Mouse (Mus musculus): ENCODE data around the gene Snx14. TPM values are rescaled to one million over a fixed set of nuclear protein-coding genes. Genes with fewer than 3 reads are reported as not detected.

Gene Snx14
- polyA plus RNA-seq, 1 experiment from 2014 or later = 21.6 TPM

- Histone ChIP-seq H3K9ac (no peak overlapping the region), H3K4me1 (no peaks in the 10 kb centered on the region), H3K4me2 (no peak overlapping the region), H3K27ac (no peak overlapping the region), H3K9me3 (replicated peaks) (no peaks in the 10 kb centered on the region), H3K4me3 (no peak overlapping the region), H3K36me3 (ENCODE audit: poor library complexity, severe bottlenecking) (peaks cover 36% of the 10 kb centered on the region), H3K27me3 (no peaks in the 10 kb centered on the region)
- no peak for ATAC-seq
- WGBS = 81% methylated on average over 3 of the region's 3 CpGs
These were observed 59.7 kb downstream of the Snx14 start for GRCm38 (mm10) chr9:88379057-88379456.

- Histone ChIP-seq H3K27ac (no peak overlapping the region), H3K4me2 (no peak overlapping the region), H3K9me3 (replicated peaks) (no peaks in the 10 kb centered on the region), H3K4me1 (no peaks in the 10 kb centered on the region), H3K4me3 (no peak overlapping the region), H3K36me3 (ENCODE audit: poor library complexity, severe bottlenecking) (peaks cover 25% of the 10 kb centered on the region), H3K27me3 (no peaks in the 10 kb centered on the region), H3K9ac (no peak overlapping the region)
- no peak for ATAC-seq
- WGBS = 82% methylated on average over 5 of the region's 5 CpGs
These were observed 61.3 kb downstream of the Snx14 start for GRCm38 (mm10) chr9:88377483-88377882.

GRCm38 (mm10) chr9:88373001-88373400 is 65.8 kb downstream of the Snx14 start:
- Histone ChIP-seq H3K4me2 (no peak overlapping the region), H3K4me3 (no peak overlapping the region), H3K27me3 (no peaks in the 10 kb centered on the region), H3K36me3 (ENCODE audit: poor library complexity, severe bottlenecking) (peaks cover 2% of the 10 kb centered on the region; the same call in 1 of the 2 replicates), H3K4me1 (no peaks in the 10 kb centered on the region), H3K9me3 (replicated peaks) (no peaks in the 10 kb centered on the region), H3K9ac (no peak overlapping the region), H3K27ac (no peak overlapping the region)
- 96% methylated on average over 2 of the region's 2 CpGs for WGBS
- ATAC-seq = no peak

GRCm38 (mm10) chr9:88371201-88371600 is 67.6 kb downstream of the Snx14 start:
- ATAC-seq = no peak
- H3K9me3 ChIP-seq (replicated peaks) = no peaks in the 10 kb centered on the region
- no peak overlapping the region for H3K27ac ChIP-seq
- no peak overlapping the region for H3K4me3 ChIP-seq
- no peak overlapping the region for H3K4me2 ChIP-seq
- WGBS = 86% methylated on average over 2 of the region's 2 CpGs
- H3K36me3 ChIP-seq (ENCODE audit: poor library complexity, severe bottlenecking) = no peaks in the 10 kb centered on the region
- no peaks in the 10 kb centered on the region for H3K4me1 ChIP-seq
- H3K27me3 ChIP-seq = no peaks in the 10 kb centered on the region
- no peak overlapping the region for H3K9ac ChIP-seq

- ATAC-seq = no peak
- Histone ChIP-seq H3K4me1 (no peaks in the 10 kb centered on the region), H3K9me3 (replicated peaks) (no peaks in the 10 kb centered on the region), H3K9ac (no peak overlapping the region), H3K27me3 (no peaks in the 10 kb centered on the region), H3K27ac (no peak overlapping the region), H3K4me2 (no peak overlapping the region), H3K36me3 (ENCODE audit: poor library complexity, severe bottlenecking) (no peaks in the 10 kb centered on the region), H3K4me3 (no peak overlapping the region)
- WGBS = 98% methylated on average over 2 of the region's 2 CpGs
These were observed 69.1 kb downstream of the Snx14 start for GRCm38 (mm10) chr9:88369666-88370065.

GRCm38 (mm10) chr9:88368476-88368875 is 70.3 kb downstream of the Snx14 start:
- Histone ChIP-seq H3K4me1 (no peaks in the 10 kb centered on the region), H3K27me3 (no peaks in the 10 kb centered on the region), H3K9me3 (replicated peaks) (no peaks in the 10 kb centered on the region), H3K4me2 (no peak overlapping the region), H3K36me3 (ENCODE audit: poor library complexity, severe bottlenecking) (no peaks in the 10 kb centered on the region), H3K27ac (no peak overlapping the region), H3K4me3 (no peak overlapping the region), H3K9ac (no peak overlapping the region)
- WGBS = 96% methylated on average over 5 of the region's 5 CpGs
- no peak for ATAC-seq

GRCm38 (mm10) chr9:88367751-88368150 is 71.0 kb downstream of the Snx14 start:
- no peak for ATAC-seq
- Histone ChIP-seq H3K4me2 (no peak overlapping the region), H3K27ac (no peak overlapping the region), H3K27me3 (no peaks in the 10 kb centered on the region), H3K4me1 (peaks cover 4% of the 10 kb centered on the region), H3K9ac (no peak overlapping the region), H3K36me3 (ENCODE audit: poor library complexity, severe bottlenecking) (no peaks in the 10 kb centered on the region), H3K9me3 (replicated peaks) (no peaks in the 10 kb centered on the region), H3K4me3 (no peak overlapping the region)
- WGBS = 17% methylated on average over 1 of the region's 1 CpGs

GRCm38 (mm10) chr9:88367322-88367721 is 71.4 kb downstream of the Snx14 start:
- Histone ChIP-seq H3K4me2 (no peak overlapping the region), H3K36me3 (ENCODE audit: poor library complexity, severe bottlenecking) (no peaks in the 10 kb centered on the region), H3K27me3 (no peaks in the 10 kb centered on the region), H3K9me3 (replicated peaks) (no peaks in the 10 kb centered on the region), H3K27ac (no peak overlapping the region), H3K4me1 (peaks cover 8% of the 10 kb centered on the region), H3K4me3 (no peak overlapping the region), H3K9ac (no peak overlapping the region)
- ATAC-seq = no peak
- WGBS = 89% methylated on average over 5 of the region's 5 CpGs

GRCm38 (mm10) chr9:88366819-88367218 is 71.9 kb downstream of the Snx14 start:
- Histone ChIP-seq H3K27me3 (no peaks in the 10 kb centered on the region), H3K9ac (no peak overlapping the region), H3K27ac (no peak overlapping the region), H3K4me1 (peaks cover 13% of the 10 kb centered on the region), H3K4me3 (no peak overlapping the region), H3K9me3 (replicated peaks) (no peaks in the 10 kb centered on the region), H3K4me2 (no peak overlapping the region), H3K36me3 (ENCODE audit: poor library complexity, severe bottlenecking) (no peaks in the 10 kb centered on the region)
- 92% methylated on average over 4 of the region's 4 CpGs for WGBS
- no peak for ATAC-seq

- WGBS = 86% methylated on average over 4 of the region's 4 CpGs
- Histone ChIP-seq H3K36me3 (ENCODE audit: poor library complexity, severe bottlenecking) (no peaks in the 10 kb centered on the region), H3K4me3 (no peak overlapping the region), H3K9me3 (replicated peaks) (no peaks in the 10 kb centered on the region), H3K4me1 (peaks cover 13% of the 10 kb centered on the region), H3K4me2 (no peak overlapping the region), H3K27ac (no peak overlapping the region), H3K9ac (no peak overlapping the region), H3K27me3 (no peaks in the 10 kb centered on the region)
- ATAC-seq = no peak
These were observed 72.5 kb downstream of the Snx14 start for GRCm38 (mm10) chr9:88366308-88366707.

- Histone ChIP-seq H3K9ac (no peak overlapping the region), H3K36me3 (ENCODE audit: poor library complexity, severe bottlenecking) (no peaks in the 10 kb centered on the region), H3K4me1 (peaks cover 13% of the 10 kb centered on the region), H3K4me3 (no peak overlapping the region), H3K4me2 (no peak overlapping the region), H3K27ac (no peak overlapping the region), H3K9me3 (replicated peaks) (no peaks in the 10 kb centered on the region), H3K27me3 (no peaks in the 10 kb centered on the region)
- 98% methylated on average over 3 of the region's 3 CpGs for WGBS
- no peak for ATAC-seq
These were observed 75.7 kb downstream of the Snx14 start for GRCm38 (mm10) chr9:88363102-88363501.

GRCm38 (mm10) chr9:88362055-88362850 is 76.5 kb downstream of the Snx14 start:
- Histone ChIP-seq H3K36me3 (ENCODE audit: poor library complexity, severe bottlenecking) (no peaks in the 10 kb centered on the region), H3K27ac (no peak overlapping the region), H3K4me1 (peaks cover 13% of the 10 kb centered on the region), H3K4me3 (no peak overlapping the region), H3K27me3 (no peaks in the 10 kb centered on the region), H3K9me3 (replicated peaks) (no peaks in the 10 kb centered on the region), H3K9ac (no peak overlapping the region), H3K4me2 (no peak overlapping the region)
- peak; percentile 60 for ATAC-seq
- WGBS = 18% methylated on average over 5 of the region's 5 CpGs

Data from forebrain, embryonic 13.5 days (tissue).